Mouse (Mus musculus): ENCODE data around the gene Defb26. TPM values are rescaled to one million over a fixed set of nuclear protein-coding genes. Genes with fewer than 3 reads are reported as not detected.

Gene Defb26
- polyA plus RNA-seq, 1 experiment: not detected

GRCm38 (mm10) chr2:152498020-152498419 lies 13.5 kb downstream of the Defb26 start:
- H3K27me3 ChIP-seq (ENCODE audit: control insufficient read depth, insufficient read depth, low read length): no peaks in the 10 kb centered on the region
- no peaks in the 10 kb centered on the region for H3K36me3 ChIP-seq (ENCODE audit: control insufficient read depth, insufficient read depth, low read length)
- 86% methylated on average over 6 of the region's 6 CpGs for WGBS
- H3K4me3 ChIP-seq (ENCODE audit: extremely low read depth, insufficient read depth, insufficient read length): no peak overlapping the region
- no peak for TF ChIP-seq CTCF (IDR thresholded peaks at IDR 0.05; ENCODE audit: extremely low read depth, insufficient read depth, insufficient read length, insufficient replicate concordance)
- TF ChIP-seq POLR2A (IDR thresholded peaks at IDR 0.05; ENCODE audit: low read depth, low read length): no peak
- H3K27ac ChIP-seq (ENCODE audit: insufficient read depth, low read length): no peak overlapping the region
- no peaks in the 10 kb centered on the region for H3K4me1 ChIP-seq (ENCODE audit: control insufficient read depth, insufficient read depth, insufficient read length)
- no peak for DNase-seq (ENCODE audit: low read depth in 1 of 2, low spot score in 2 of 2)

DNA sequence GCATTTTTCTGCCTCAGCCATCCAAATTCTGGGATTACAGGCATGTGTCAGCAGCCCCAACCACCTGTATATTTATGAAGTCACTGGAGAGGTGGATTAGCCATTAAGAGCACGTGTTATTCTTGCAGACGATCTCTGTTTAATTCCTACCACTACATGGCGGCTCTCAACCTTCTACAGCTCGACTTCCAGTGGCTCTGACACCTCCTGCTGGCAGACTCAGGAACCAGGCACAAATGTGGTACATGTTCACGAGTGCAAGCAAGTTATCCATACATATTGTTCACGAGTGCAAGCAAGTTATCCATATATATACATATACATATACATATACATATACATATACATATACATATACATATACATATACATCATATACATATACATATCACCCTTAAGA lies 18.3 kb downstream of the Defb26 start:
- 85% methylated on average over 6 of the region's 6 CpGs for WGBS
- no peaks in the 10 kb centered on the region for H3K36me3 ChIP-seq (ENCODE audit: control insufficient read depth, insufficient read depth, low read length)
- no peak overlapping the region for H3K4me3 ChIP-seq (ENCODE audit: extremely low read depth, insufficient read depth, insufficient read length)
- no peak for DNase-seq (ENCODE audit: low read depth in 1 of 2, low spot score in 2 of 2)
- H3K27ac ChIP-seq (ENCODE audit: insufficient read depth, low read length): no peak overlapping the region
- H3K27me3 ChIP-seq (ENCODE audit: control insufficient read depth, insufficient read depth, low read length): no peaks in the 10 kb centered on the region; the same call in 1 of the 2 replicates
- TF ChIP-seq CTCF (IDR thresholded peaks at IDR 0.05; ENCODE audit: extremely low read depth, insufficient read depth, insufficient read length, insufficient replicate concordance) (no peak), POLR2A (IDR thresholded peaks at IDR 0.05; ENCODE audit: low read depth, low read length) (no peak)
- H3K4me1 ChIP-seq (ENCODE audit: control insufficient read depth, insufficient read depth, insufficient read length): no peaks in the 10 kb centered on the region

DNA sequence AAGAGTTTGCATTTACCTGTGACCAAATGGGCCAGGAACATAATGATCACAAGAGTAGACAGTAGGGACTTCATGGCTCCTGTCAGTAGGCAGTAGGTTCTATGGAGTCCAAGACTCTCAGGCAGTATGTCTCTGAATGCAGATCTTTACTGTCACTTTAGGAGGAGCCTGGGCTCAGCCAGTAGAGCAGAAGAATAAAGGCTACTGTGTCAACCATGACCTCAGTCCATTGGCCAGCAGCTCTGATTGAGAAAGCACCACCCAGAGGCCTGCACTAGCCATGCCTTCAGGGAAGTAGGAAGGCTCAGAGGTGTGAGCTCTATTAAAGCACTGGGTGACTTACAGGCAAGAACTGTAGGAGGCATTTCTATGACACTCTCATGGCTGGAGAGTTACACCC lies 21.5 kb downstream of the Defb26 start, which contains the start of gene Defb22:
Gene Defb22 (minus strand): TSS at position 101 of the 400 bp plus-strand sequence.
- H3K36me3 ChIP-seq (ENCODE audit: control insufficient read depth, insufficient read depth, low read length): no peaks in the 10 kb centered on the region
- TF ChIP-seq POLR2A (IDR thresholded peaks at IDR 0.05; ENCODE audit: low read depth, low read length): no peak
- no peak for TF ChIP-seq CTCF (IDR thresholded peaks at IDR 0.05; ENCODE audit: extremely low read depth, insufficient read depth, insufficient read length, insufficient replicate concordance)
- H3K27me3 ChIP-seq (ENCODE audit: control insufficient read depth, insufficient read depth, low read length): no peaks in the 10 kb centered on the region; the same call in 1 of the 2 replicates
- no peak for DNase-seq (ENCODE audit: low read depth in 1 of 2, low spot score in 2 of 2)
- H3K27ac ChIP-seq (ENCODE audit: insufficient read depth, low read length): no peak within 1 kb of the TSS
- H3K4me3 ChIP-seq (ENCODE audit: extremely low read depth, insufficient read depth, insufficient read length): no peak within 1 kb of the TSS
- H3K4me1 ChIP-seq (ENCODE audit: control insufficient read depth, insufficient read depth, insufficient read length): no peaks in the 10 kb centered on the region

- Histone ChIP-seq H3K27me3 (ENCODE audit: control insufficient read depth, insufficient read depth, low read length) (no peaks in the 10 kb centered on the region; the same call in 1 of the 2 replicates), H3K36me3 (ENCODE audit: control insufficient read depth, insufficient read depth, low read length) (no peaks in the 10 kb centered on the region), H3K4me1 (ENCODE audit: control insufficient read depth, insufficient read depth, insufficient read length) (no peaks in the 10 kb centered on the region), H3K27ac (ENCODE audit: insufficient read depth, low read length) (no peak overlapping the region), H3K4me3 (ENCODE audit: extremely low read depth, insufficient read depth, insufficient read length) (no peak overlapping the region)
- WGBS: 85% methylated on average over 2 of the region's 2 CpGs
- no peak for TF ChIP-seq POLR2A (IDR thresholded peaks at IDR 0.05; ENCODE audit: low read depth, low read length)
- no peak for TF ChIP-seq CTCF (IDR thresholded peaks at IDR 0.05; ENCODE audit: extremely low read depth, insufficient read depth, insufficient read length, insufficient replicate concordance)
- no peak for DNase-seq (ENCODE audit: low read depth in 1 of 2, low spot score in 2 of 2)
Measured at GRCm38 (mm10) chr2:152487024-152487423, 24.5 kb downstream of the Defb26 start.

GRCm38 (mm10) chr2:152481726-152482125 lies 29.8 kb downstream of the Defb26 start:
- TF ChIP-seq CTCF (IDR thresholded peaks at IDR 0.05; ENCODE audit: extremely low read depth, insufficient read depth, insufficient read length, insufficient replicate concordance) (no peak), POLR2A (IDR thresholded peaks at IDR 0.05; ENCODE audit: low read depth, low read length) (no peak)
- no peaks in the 10 kb centered on the region for H3K27me3 ChIP-seq (ENCODE audit: control insufficient read depth, insufficient read depth, low read length)
- no peaks in the 10 kb centered on the region for H3K4me1 ChIP-seq (ENCODE audit: control insufficient read depth, insufficient read depth, insufficient read length)
- H3K36me3 ChIP-seq (ENCODE audit: control insufficient read depth, insufficient read depth, low read length): no peaks in the 10 kb centered on the region
- no peak overlapping the region for H3K27ac ChIP-seq (ENCODE audit: insufficient read depth, low read length)
- no peak for DNase-seq (ENCODE audit: low read depth in 1 of 2, low spot score in 2 of 2)
- no peak overlapping the region for H3K4me3 ChIP-seq (ENCODE audit: extremely low read depth, insufficient read depth, insufficient read length)
- 95% methylated on average over 7 of the region's 7 CpGs for WGBS

DNA sequence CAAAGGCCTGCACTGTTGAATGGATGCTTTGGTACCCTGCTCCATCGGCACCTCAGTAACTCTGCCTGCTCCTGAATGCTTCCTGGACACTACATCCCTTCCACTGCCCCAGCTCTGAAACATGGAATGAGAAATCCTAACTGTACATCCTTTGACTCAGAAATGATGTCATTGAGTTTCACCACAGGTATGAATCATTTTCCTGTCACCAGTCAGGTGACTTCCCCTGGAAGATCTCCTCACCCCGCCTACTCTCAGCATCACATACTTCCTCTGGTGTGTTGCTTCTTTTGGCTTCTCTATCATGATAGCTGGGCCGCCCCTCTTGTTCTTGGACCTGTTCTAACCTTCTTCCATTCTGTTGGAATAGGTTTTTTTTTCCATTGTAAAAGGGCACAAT lies 30.6 kb downstream of the Defb26 start:
- 58% methylated on average over 3 of the region's 3 CpGs for WGBS
- Histone ChIP-seq H3K27ac (ENCODE audit: insufficient read depth, low read length) (no peak overlapping the region), H3K27me3 (ENCODE audit: control insufficient read depth, insufficient read depth, low read length) (no peaks in the 10 kb centered on the region), H3K36me3 (ENCODE audit: control insufficient read depth, insufficient read depth, low read length) (no peaks in the 10 kb centered on the region), H3K4me1 (ENCODE audit: control insufficient read depth, insufficient read depth, insufficient read length) (no peaks in the 10 kb centered on the region), H3K4me3 (ENCODE audit: extremely low read depth, insufficient read depth, insufficient read length) (no peak overlapping the region)
- TF ChIP-seq CTCF (IDR thresholded peaks at IDR 0.05; ENCODE audit: extremely low read depth, insufficient read depth, insufficient read length, insufficient replicate concordance) (no peak), POLR2A (IDR thresholded peaks at IDR 0.05; ENCODE audit: low read depth, low read length) (no peak)
- no peak for DNase-seq (ENCODE audit: low read depth in 1 of 2, low spot score in 2 of 2)

DNA sequence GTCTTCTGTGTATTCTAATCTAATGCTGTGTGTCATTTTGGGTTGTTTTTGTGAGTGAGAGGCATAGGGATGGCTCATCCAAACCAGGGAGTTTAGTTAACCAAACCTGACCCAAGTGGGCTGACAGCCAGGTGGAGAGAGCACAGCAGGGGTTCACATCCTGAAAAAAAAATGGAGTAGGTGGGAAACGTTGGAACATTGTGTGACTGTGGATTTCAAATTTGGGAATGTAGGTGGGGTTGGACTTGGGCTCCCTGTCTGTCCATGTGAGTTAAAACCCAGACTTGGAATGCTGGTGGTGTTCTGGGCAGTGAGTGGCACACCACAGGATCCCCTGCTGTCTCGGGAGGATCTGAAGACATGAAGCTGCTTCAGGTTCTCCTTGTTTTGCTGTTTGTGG lies 34.7 kb downstream of the Defb26 start, which contains the start of gene Defb20:
Gene Defb20 (plus strand): TSS at position 301 of the 400 bp plus-strand sequence.
- no peaks in the 10 kb centered on the region for H3K36me3 ChIP-seq (ENCODE audit: control insufficient read depth, insufficient read depth, low read length)
- H3K4me1 ChIP-seq (ENCODE audit: control insufficient read depth, insufficient read depth, insufficient read length): no peaks in the 10 kb centered on the region
- H3K4me3 ChIP-seq (ENCODE audit: extremely low read depth, insufficient read depth, insufficient read length): no peak within 1 kb of the TSS
- no peak for TF ChIP-seq POLR2A (IDR thresholded peaks at IDR 0.05; ENCODE audit: low read depth, low read length)
- no peak for TF ChIP-seq CTCF (IDR thresholded peaks at IDR 0.05; ENCODE audit: extremely low read depth, insufficient read depth, insufficient read length, insufficient replicate concordance)
- no peak within 1 kb of the TSS for H3K27ac ChIP-seq (ENCODE audit: insufficient read depth, low read length)
- WGBS: 76% methylated on average over 2 of the region's 2 CpGs
- no peaks in the 10 kb centered on the region for H3K27me3 ChIP-seq (ENCODE audit: control insufficient read depth, insufficient read depth, low read length)
- no peak for DNase-seq (ENCODE audit: low read depth in 1 of 2, low spot score in 2 of 2)
